Mouse (Mus musculus): ENCODE results near the gene Olfr1066.
"Not testable (repeated sequence)": the region's sequence is repeated elsewhere in the genome, so short reads cannot be mapped to it uniquely, and the experiment has no call there.

Olfr1066 gene

DNA sequence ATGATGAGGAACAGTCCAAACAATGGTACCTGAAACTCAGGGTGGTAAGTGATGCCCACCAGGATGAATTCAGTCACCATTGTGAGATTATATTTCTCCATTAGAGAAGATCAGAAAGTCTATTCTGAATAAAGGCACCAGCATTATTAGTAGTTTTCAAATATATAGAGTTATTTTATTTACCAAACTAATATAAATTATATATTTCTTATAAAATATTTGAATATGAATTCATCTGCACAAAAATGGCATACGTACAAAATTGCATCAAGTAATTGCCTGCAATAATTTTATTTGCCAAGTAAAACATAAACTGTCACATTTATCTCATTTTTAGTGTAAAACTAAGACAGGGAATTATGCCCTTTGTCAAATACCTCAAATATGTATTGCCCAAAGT lies at the start of gene Olfr1066:
TSS of gene Olfr1066 (minus strand) at position 101 of the 400 bp plus-strand sequence.
- no peak for DNase-seq (ENCODE audit: low read depth, low spot score)

- DNase-seq (ENCODE audit: low read depth, low spot score) = no peak
Observed at GRCm38 (mm10) chr2:86487286-86487685, 31.2 kb upstream of the Olfr1066 start, which contains the start of gene Olfr228. TSS of gene Olfr228 (minus strand) at chr2:86487386.

- peak; percentile 3 for DNase-seq (ENCODE audit: low read depth, low spot score)
Observed at GRCm38 (mm10) chr2:86464442-86465109, 8.5 kb upstream of the Olfr1066 start.

DNA sequence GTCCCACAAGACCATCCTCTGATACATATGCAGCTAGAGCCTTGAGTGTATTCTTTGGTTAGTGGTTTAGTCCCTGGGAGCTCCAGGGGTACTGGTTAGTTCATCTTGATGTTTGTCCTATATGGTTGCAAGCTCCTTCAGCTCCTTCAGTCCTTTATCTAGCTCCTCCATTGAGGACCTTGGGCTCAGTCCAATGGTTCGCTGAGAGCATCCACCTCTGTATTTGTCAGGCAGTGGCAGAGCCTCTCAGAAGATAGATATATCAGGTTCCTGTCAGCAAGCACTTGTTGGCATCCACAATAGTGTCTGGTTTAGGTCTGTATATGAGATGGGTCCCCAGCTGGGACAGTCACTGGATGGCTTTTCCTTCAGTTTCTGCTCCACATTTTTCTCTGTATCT lies 4.4 kb upstream of the Olfr1066 start:
- DNase-seq (ENCODE audit: low read depth, low spot score) = no peak

DNA sequence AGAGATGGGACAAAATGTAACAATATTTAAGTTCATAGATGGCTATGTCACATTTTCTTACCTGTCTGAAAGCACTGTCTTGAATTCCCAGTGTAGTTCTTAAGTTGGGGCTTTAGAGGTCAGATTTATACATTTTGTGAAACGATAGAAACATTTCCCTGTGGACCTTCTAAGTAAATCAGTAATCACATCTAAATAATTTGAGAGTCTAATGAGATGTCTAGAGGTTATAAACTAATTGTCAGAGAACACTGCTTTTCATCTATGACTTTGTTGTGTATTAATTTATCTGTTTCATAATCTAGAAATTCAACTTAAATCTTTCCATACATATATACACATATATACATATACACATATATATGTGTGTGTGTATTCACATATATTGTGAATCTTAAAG lies 5.6 kb downstream of the Olfr1066 start, which contains the start of gene Olfr1065:
TSS of gene Olfr1065 (minus strand) at position 101 of the 400 bp plus-strand sequence.
- not testable (repeated sequence) for DNase-seq (ENCODE audit: low read depth, low spot score)

- DNase-seq (ENCODE audit: low read depth, low spot score) = not testable (repeated sequence)
Observed at GRCm38 (mm10) chr2:86442101-86442500, 14.0 kb downstream of the Olfr1066 start.

- DNase-seq (ENCODE audit: low read depth, low spot score) = not testable (repeated sequence)
Observed at GRCm38 (mm10) chr2:86428511-86428910, 27.6 kb downstream of the Olfr1066 start.

DNA sequence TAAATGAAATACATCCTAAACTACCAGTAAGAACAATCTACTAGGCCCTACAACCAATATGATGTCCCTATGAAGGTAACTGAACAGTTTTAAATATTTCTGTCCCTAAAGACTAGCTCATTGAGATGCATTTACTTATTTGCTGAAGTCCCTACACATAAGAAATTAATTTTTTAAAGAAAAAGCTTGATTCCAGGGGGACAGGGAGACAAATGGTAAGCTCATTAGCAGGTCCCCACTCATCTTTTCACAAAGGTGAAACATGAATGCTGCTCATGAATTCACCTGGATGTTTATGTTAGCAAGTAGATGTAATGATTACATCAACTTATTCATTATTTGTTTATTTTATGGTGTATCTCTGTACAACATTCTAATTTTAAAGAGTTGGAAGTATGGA lies 29.4 kb downstream of the Olfr1066 start, which contains the start of gene Olfr1062:
TSS of gene Olfr1062 (minus strand) at position 101 of the 400 bp plus-strand sequence.
- DNase-seq (ENCODE audit: low read depth, low spot score) = not testable (repeated sequence)

DNA sequence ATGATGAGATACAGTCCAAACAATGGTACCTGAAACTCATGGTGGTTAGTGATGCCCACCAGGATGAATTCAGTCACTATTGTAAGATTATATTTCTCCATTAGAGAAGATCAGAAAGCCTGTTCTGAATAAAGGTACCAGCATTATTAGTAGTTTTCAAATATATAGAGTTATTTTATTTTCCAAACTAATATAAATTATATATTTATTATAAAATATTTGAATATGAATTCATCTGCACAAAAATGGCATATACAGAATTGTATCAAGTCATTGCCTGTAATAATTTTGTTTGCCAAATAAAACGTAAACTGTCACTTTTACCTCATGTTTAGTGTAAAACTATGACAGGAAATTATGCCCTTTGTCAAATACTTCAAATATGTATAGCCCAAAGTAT lies 42.1 kb downstream of the Olfr1066 start, which contains the start of gene Olfr1061:
TSS of gene Olfr1061 (minus strand) at position 101 of the 400 bp plus-strand sequence.
- DNase-seq (ENCODE audit: low read depth, low spot score) = no peak

All from telencephalon, adult 2 months (tissue).